Mouse (Mus musculus) thymus, adult 2 months (tissue): ENCODE measurements around the gene Rad50.

Experiments
- CTCF ChIP-seq: fragments of 200-500 bp; IDR thresholded peaks from 2 replicates; pipeline ENCODE4 v1.5.1; 2012; ENCODE audit warnings: mild to moderate bottlenecking, control low read depth, low read length, moderate library complexity, borderline replicate concordance; ENCODE audit not compliant: control insufficient read depth, poor library complexity, insufficient read depth; ENCODE audit errors: extremely low read depth
- POLR2A ChIP-seq: fragments of 200-500 bp; IDR thresholded peaks from 2 replicates; pipeline ENCODE4 v1.6.1; 2012; ENCODE audit warnings: mild to moderate bottlenecking, low read length, control low read depth, moderate library complexity; ENCODE audit not compliant: control insufficient read depth, poor library complexity, insufficient read depth; ENCODE audit errors: extremely low read depth

GRCm38 (mm10) chr11:53706236-53706933 lies 734 bp downstream of the Rad50 start:
- TF ChIP-seq CTCF, result no peak
- TF ChIP-seq POLR2A, result no peak
